Mouse (Mus musculus) neural tube, embryonic 13.5 days (tissue): ENCODE data around the gene Fam124a. TPM values are rescaled to one million over a fixed set of nuclear protein-coding genes. Genes with fewer than 3 reads are reported as not detected.

Source experiments
- ATAC-seq: fragments of 200-750 bp; cut with Nextera tagmentation; 2 replicates; pipeline ENCODE4 v1.8.0; 2017; ENCODE audit warnings: low read depth, mild to moderate bottlenecking, moderate TSS enrichment, moderate library complexity
- H3K27ac ChIP-seq: fragments of 300-500 bp; sonication (generic); replicated peaks from 2 replicates; pipeline ENCODE4 v1.5.1; 2015; ENCODE audit warnings: moderate library complexity, mild to moderate bottlenecking, inconsistent platforms
- H3K27me3 ChIP-seq: fragments of 300-500 bp; sonication (generic); 2 replicates; pipeline ENCODE4 v1.6.1; 2015; ENCODE audit warnings: mild to moderate bottlenecking, inconsistent platforms
- H3K36me3 ChIP-seq: fragments of 300-500 bp; sonication (generic); 2 replicates; pipeline ENCODE4 v1.6.1; 2015; ENCODE audit warnings: mild to moderate bottlenecking, inconsistent platforms
- H3K4me1 ChIP-seq: fragments of 300-500 bp; sonication (generic); replicated peaks from 2 replicates; pipeline ENCODE4 v1.6.1; 2015; ENCODE audit warnings: inconsistent platforms
- H3K4me2 ChIP-seq: fragments of 300-500 bp; sonication (generic); 2 replicates; pipeline ENCODE4 v1.6.1; 2015; ENCODE audit warnings: inconsistent platforms, mild to moderate bottlenecking, moderate library complexity
- H3K4me3 ChIP-seq: fragments of 300-500 bp; sonication (generic); 2 replicates; pipeline ENCODE4 v1.5.1; 2015; ENCODE audit warnings: mild to moderate bottlenecking, inconsistent platforms
- H3K9ac ChIP-seq: fragments of 300-500 bp; sonication (generic); 2 replicates; pipeline ENCODE4 v1.6.1; 2015; ENCODE audit warnings: moderate library complexity, mild to moderate bottlenecking, inconsistent platforms
- H3K9me3 ChIP-seq: fragments of 300-500 bp; sonication (generic); 2 replicates; pipeline ENCODE4 v1.6.1; 2016; ENCODE audit warnings: inconsistent platforms
- WGBS: fragments of 180-500 bp; shearing (Covaris S2); methylation state at CpG from one replicate; pipeline ENCODE4 v1.1.7; 2015; 5-methylcytosine and 5-hydroxymethylcytosine counted together
- polyA plus RNA-seq: library from polyadenylated mRNA; unstranded; fragments of >200 nt; fragmentation: Nextera tagmentation; extraction: Ambion mirVana; gene quantifications from 2 replicates; pipeline ENCODE4 v1.2.1, GENCODE M21; 2015

Gene Fam124a
- polyA plus RNA-seq, 1 experiment from 2014 or later, result 35.1 TPM

DNA sequence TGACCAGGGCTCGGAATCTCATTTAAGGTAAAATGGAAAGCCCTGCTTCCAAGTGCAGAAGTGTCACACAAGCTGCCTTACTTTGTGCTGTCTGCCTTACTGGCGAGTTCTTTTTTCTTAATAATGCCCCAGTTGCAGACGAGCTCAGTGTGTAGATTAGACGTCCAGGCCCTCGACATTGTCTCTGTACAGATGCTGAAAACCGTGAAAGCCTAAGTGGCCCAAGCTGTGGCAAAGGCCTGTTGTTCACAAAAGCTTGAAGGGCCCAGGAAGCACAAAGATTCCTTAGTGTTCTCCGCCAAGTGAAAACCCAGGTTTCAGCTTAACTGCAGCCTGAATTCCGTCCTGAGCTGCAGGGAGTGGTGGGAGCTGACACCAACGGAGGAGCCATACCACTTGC lies 26.2 kb downstream of the Fam124a start:
- Histone ChIP-seq H3K4me2 (no peak overlapping the region), H3K36me3 (no peaks in the 10 kb centered on the region), H3K9ac (no peak overlapping the region), H3K9me3 (no peaks in the 10 kb centered on the region), H3K27ac (peak overlapping the region; percentile 15), H3K27me3 (no peaks in the 10 kb centered on the region), H3K4me3 (no peak overlapping the region), H3K4me1 (peaks cover 45% of the 10 kb centered on the region)
- WGBS, result 30% methylated on average over 9 of the region's 9 CpGs
- no peak for ATAC-seq

DNA sequence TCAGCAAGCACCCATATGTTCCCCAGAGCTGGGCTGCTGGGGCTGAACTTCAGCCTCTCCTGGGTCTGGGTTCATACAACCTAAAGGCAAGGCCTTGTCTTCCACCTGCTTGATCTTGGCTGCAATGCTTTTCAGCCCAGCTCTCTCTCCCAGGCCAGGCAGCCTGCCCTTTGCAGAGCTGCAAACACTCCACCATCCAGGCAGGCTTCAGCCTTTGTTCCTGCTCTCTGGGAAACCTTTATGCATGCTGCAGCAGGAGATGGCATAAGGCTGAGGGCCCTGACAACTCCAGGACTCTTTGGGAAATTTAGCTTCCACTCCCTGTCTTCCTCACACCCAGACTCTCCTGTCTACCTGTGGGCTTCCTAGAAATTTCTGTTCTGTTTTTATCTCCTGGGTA lies 29.1 kb downstream of the Fam124a start:
- Histone ChIP-seq H3K9ac (no peak overlapping the region), H3K9me3 (no peaks in the 10 kb centered on the region), H3K4me3 (no peak overlapping the region), H3K4me2 (no peak overlapping the region), H3K36me3 (peaks cover 11% of the 10 kb centered on the region), H3K4me1 (peaks cover 45% of the 10 kb centered on the region), H3K27ac (peak overlapping the region; percentile 72), H3K27me3 (no peaks in the 10 kb centered on the region)
- ATAC-seq, result peak; percentile 30; the same call in 1 of the 2 replicates

DNA sequence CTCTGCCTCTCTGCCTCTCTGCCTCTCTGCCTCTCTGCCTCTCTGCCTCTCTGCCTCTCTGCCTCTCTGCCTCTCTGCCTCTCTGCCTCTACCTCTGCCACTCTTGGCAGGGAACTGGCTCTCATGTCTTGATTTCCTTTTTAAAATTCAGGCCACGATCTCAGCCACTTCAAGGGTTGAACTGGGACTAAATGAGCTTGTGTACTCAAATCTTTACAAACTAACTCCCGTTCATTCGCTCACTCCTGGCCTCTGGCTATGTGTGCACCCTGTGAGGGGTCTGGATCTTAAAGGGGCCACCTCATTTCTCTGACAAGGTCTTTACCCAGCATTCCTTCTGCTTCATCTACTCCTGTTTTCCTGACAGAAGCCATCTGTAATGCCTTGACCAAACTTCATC lies 29.8 kb downstream of the Fam124a start:
- WGBS, result 25% methylated on average over 3 of the region's 3 CpGs
- Histone ChIP-seq H3K36me3 (peaks cover 11% of the 10 kb centered on the region), H3K27ac (peak overlapping the region; percentile 72), H3K9me3 (no peaks in the 10 kb centered on the region), H3K4me2 (no peak overlapping the region), H3K4me1 (peaks cover 45% of the 10 kb centered on the region), H3K27me3 (no peaks in the 10 kb centered on the region), H3K9ac (no peak overlapping the region), H3K4me3 (no peak overlapping the region)
- peak; percentile 79; the same call in 1 of the 2 replicates for ATAC-seq

DNA sequence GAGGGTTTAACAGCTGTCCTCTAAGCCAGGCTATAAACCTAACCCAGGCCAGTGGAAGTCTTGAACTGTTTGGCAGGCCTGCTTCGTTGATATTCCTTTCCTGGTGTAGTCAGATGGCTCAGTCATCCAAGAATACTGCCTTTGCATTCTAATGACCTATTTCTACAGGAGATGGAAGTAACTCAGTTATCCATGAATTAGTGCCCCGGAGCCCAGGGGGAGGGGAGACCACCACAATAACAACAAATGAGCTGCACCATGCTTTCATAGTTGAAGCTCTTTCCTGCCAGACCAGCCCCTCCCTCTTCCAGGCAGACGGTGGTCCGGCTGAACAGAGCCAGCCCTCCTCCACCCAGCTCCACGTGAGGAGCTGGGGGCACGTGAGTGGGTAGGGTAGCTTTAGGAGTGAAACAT lies 44.6 kb downstream of the Fam124a start:
- WGBS, result 31% methylated on average over 6 of the region's 6 CpGs
- Histone ChIP-seq H3K4me2 (no peak overlapping the region), H3K27ac (peak overlapping the region; percentile 34), H3K9ac (no peak overlapping the region), H3K9me3 (no peaks in the 10 kb centered on the region), H3K27me3 (no peaks in the 10 kb centered on the region), H3K36me3 (peaks cover 4% of the 10 kb centered on the region; the same call in 1 of the 2 replicates), H3K4me1 (peaks cover 31% of the 10 kb centered on the region), H3K4me3 (no peak overlapping the region)
- ATAC-seq, result peak; percentile 80

DNA sequence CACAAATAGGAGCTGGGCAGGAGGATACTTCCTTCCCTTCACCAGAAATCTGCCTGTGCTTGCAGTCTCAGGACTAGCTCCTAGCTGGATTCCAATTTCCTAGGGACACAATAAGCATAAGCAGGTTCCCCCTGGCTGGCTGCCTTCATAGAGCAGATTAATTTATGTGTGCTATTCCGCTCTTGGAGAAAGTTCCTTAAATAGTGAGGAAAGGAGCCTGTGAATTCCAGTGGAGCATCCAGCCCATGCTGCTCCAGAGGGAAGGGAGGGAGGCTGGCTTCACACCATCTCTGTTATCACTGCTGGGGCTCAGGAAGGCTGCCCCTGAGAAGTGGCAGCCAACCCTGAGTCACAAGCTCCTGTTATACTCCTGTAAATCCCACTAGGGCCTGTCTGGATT lies 46.7 kb downstream of the Fam124a start:
- 35% methylated on average over 1 of the region's 1 CpGs for WGBS
- no peaks in the 10 kb centered on the region for H3K9me3 ChIP-seq
- peaks cover 8% of the 10 kb centered on the region for H3K36me3 ChIP-seq
- H3K4me2 ChIP-seq, result no peak overlapping the region
- H3K4me3 ChIP-seq, result no peak overlapping the region
- H3K27ac ChIP-seq, result peak overlapping the region; percentile 62
- H3K27me3 ChIP-seq, result no peaks in the 10 kb centered on the region
- 0 out of 2 replicates have a peak overlapping the region, but pooled peaks have one; percentile 5 for H3K9ac ChIP-seq
- ATAC-seq, result no peak
- H3K4me1 ChIP-seq, result peaks cover 31% of the 10 kb centered on the region

DNA sequence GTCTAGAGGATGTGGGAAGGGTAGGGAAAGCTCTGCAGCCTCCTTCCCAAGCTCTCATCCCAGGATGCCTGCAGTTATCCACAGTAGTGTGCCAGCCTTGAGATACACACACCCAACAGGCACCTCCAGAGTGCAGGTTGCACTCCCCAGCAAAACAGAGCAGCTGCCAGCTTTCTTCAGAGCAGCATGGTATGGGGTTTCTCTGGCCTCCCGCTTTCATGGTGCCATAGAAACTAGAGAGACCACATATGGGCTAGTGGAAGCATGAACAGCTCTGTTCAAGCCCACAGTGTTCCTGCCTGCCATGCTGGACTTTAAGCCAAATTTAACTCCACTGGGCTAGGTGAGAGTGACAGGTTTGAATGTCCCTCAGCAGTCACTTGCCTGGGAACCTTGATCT lies 47.3 kb downstream of the Fam124a start:
- no peak overlapping the region for H3K4me3 ChIP-seq
- ATAC-seq, result no peak
- WGBS, result 79% methylated on average over 1 of the region's 1 CpGs
- no peaks in the 10 kb centered on the region for H3K27me3 ChIP-seq
- peaks cover 8% of the 10 kb centered on the region for H3K36me3 ChIP-seq
- H3K9ac ChIP-seq, result no peak overlapping the region
- no peak overlapping the region for H3K4me2 ChIP-seq
- peak overlapping the region; percentile 62 for H3K27ac ChIP-seq
- peaks cover 33% of the 10 kb centered on the region for H3K4me1 ChIP-seq
- H3K9me3 ChIP-seq, result no peaks in the 10 kb centered on the region

DNA sequence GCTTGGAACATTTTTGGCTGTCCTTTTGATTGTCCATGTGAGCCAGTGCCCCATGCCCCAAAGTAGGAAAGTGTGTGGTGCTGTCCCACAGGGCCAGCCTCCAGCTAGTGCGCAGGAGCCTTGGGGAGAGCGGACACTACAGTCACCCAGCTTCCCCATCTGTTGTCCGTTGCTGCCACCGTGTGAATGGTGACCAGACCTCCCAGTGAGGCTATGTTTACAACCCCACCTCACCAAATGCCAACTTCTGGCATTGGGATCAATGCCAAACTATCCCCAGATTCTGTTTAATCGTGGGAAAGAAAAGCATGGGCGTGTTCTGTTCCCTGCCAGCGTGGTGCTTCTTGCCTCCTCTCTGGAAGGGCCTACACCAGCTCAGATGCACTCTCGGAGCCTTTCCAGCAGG lies 52.3 kb downstream of the Fam124a start:
- no peak overlapping the region for H3K9ac ChIP-seq
- H3K27me3 ChIP-seq, result no peaks in the 10 kb centered on the region
- no peak overlapping the region for H3K4me2 ChIP-seq
- ATAC-seq, result peak; percentile 58; the same call in 1 of the 2 replicates
- no peak overlapping the region for H3K27ac ChIP-seq
- H3K36me3 ChIP-seq, result peaks cover 8% of the 10 kb centered on the region
- H3K4me1 ChIP-seq, result peaks cover 6% of the 10 kb centered on the region; the same call in 1 of the 2 replicates
- WGBS, result 59% methylated on average over 8 of the region's 8 CpGs
- no peak overlapping the region for H3K4me3 ChIP-seq
- H3K9me3 ChIP-seq, result no peaks in the 10 kb centered on the region

DNA sequence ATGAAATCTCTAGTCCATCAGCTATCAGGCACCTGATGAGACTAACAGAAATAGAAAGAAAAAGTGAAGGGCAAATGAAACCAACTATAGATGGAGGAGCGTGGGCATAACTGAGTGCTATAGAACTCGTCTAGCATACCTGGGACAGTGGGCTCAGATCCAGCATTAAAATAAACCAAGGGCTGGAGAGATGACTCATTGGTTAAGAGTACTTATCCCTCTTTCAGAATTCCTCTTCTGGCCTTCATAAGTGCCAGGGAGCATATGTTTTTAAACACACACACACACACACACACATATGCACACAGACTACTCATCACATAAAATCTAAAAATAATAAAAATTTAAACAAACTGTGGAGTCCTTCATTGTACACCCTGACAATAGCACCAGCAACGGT lies 54.4 kb downstream of the Fam124a start:
- no peaks in the 10 kb centered on the region for H3K27me3 ChIP-seq
- no peaks in the 10 kb centered on the region for H3K9me3 ChIP-seq
- peaks cover 8% of the 10 kb centered on the region for H3K36me3 ChIP-seq
- WGBS, result 81% methylated on average over 3 of the region's 3 CpGs
- no peak for ATAC-seq
- no peak overlapping the region for H3K4me3 ChIP-seq
- H3K9ac ChIP-seq, result no peak overlapping the region
- no peak overlapping the region for H3K27ac ChIP-seq
- H3K4me1 ChIP-seq, result 0 out of 2 replicates have a peak, but pooled peaks cover 2% of the 10 kb centered on the region
- no peak overlapping the region for H3K4me2 ChIP-seq

DNA sequence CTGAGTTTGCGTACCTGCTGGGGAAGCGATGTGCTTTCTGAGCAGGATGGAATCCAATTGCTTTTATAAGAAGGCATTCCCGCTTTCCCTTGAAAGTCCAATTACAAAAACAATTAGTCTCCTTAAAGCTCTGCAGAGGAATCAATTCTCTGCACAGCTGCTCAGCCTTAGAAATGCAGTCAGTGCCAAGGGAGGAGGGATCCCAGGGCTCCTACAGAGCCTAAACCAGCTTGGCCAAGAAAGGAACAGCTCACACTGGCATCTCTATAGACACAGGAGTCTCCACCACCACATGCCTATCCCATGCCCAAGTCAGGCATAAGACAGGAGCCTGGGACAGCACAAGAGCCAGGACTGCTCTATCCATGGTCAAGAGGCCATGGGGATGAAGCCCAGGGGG lies 66.9 kb downstream of the Fam124a start:
- ATAC-seq, result 0 out of 2 replicates have a peak, but pooled peaks have one; percentile 53
- WGBS, result 44% methylated on average over 3 of the region's 3 CpGs
- no peaks in the 10 kb centered on the region for H3K27me3 ChIP-seq
- no peaks in the 10 kb centered on the region for H3K9me3 ChIP-seq
- peak overlapping the region; percentile 73 for H3K27ac ChIP-seq
- H3K4me1 ChIP-seq, result peaks cover 5% of the 10 kb centered on the region; the same call in 1 of the 2 replicates
- no peak overlapping the region for H3K4me2 ChIP-seq
- no peak overlapping the region for H3K4me3 ChIP-seq
- no peak overlapping the region for H3K9ac ChIP-seq
- no peaks in the 10 kb centered on the region for H3K36me3 ChIP-seq

DNA sequence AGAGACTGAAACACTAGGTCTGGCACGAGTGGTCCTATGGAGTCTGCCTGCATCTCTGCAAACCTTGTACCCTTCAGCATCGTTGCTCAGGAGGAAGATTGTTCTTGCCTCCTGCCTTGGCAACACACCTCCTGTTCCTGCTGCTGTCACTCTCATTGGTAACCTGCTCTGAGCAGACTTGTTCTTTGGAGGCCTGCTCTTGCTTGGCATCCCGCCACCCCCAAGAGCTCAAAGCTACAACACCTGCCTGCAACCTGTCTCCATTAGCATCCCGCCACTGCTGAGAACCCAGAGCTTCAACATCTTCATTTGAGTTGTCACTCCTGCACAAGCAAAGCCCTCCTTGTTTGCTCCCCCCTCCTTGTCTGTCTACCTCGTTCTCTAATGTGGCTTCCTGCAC lies 72.4 kb downstream of the Fam124a start:
- H3K4me3 ChIP-seq, result no peak overlapping the region
- peaks cover 14% of the 10 kb centered on the region; the same call in 1 of the 2 replicates for H3K9me3 ChIP-seq
- H3K36me3 ChIP-seq, result no peaks in the 10 kb centered on the region
- no peak overlapping the region for H3K4me2 ChIP-seq
- H3K9ac ChIP-seq, result no peak overlapping the region
- WGBS, result 92% methylated on average over 5 of the region's 5 CpGs
- no peaks in the 10 kb centered on the region for H3K4me1 ChIP-seq
- no peak for ATAC-seq
- no peaks in the 10 kb centered on the region for H3K27me3 ChIP-seq
- no peak overlapping the region for H3K27ac ChIP-seq

DNA sequence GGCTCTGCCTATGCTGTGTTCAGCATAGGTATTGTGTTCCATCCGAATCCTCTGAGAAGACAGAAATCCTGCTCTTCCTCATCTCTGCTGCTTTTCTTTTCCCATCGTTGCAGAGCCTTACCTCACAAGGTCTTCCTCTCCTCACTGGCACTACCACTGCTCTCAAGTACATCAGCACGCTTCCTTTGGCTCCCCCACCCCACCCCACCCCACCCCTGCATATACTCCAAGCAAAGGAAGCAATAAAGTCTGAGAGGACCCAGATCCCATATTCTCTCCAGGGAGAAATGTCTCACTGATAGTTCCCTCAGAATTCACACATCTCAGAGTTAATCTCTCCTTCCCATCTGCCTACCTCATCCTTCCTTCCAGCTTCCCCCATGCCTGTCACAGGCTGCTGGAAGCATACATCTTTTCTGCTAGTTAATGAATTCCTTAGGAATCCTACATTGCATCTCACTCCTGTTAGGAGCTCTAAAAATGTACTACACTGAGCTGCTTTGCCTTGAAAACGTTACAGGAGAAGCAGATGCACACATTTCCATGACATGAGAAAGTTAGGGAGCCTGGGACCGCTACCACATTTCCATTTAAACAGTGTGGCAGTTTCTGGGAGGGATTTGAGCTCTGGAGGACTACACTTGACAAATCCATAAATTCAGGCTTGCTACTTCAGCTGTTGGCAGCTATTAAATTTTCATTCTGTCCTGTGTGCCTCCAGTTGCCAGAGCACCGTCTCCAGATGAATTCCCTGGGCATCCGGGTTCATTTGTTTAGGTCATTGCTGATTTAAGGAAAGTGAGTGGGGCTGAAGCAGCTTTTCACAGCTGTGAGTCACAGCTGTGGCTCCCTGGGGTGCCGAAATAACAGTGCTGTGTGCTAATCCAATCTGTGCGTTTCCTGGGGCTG lies 82.2 kb downstream of the Fam124a start:
- Histone ChIP-seq H3K4me2 (peak overlapping the region; percentile 17), H3K27ac (peak overlapping the region; percentile 81), H3K27me3 (no peaks in the 10 kb centered on the region), H3K36me3 (no peaks in the 10 kb centered on the region), H3K9me3 (no peaks in the 10 kb centered on the region), H3K4me1 (peaks cover 25% of the 10 kb centered on the region), H3K4me3 (no peak overlapping the region), H3K9ac (0 out of 2 replicates have a peak overlapping the region, but pooled peaks have one; percentile 6)
- 13% methylated on average over 9 of the region's 9 CpGs for WGBS
- peak; percentile 87 for ATAC-seq

DNA sequence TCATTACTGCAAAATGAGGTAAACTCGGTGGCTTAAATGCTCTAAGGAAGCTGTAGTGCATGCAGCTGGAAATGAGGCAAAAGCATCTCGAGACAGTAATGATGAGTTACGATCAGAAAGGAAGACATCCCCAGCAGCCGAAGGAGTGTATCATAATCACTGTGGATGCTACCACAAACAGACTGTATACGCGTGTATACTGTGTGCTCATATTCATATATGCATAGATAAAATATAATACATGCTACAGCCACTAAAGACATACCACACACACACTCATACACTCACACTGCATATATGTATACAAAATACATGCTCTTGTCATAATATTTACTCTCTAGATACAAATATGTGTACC lies 82.8 kb downstream of the Fam124a start:
- H3K4me3 ChIP-seq, result no peak overlapping the region
- WGBS, result 22% methylated on average over 6 of the region's 6 CpGs
- peaks cover 25% of the 10 kb centered on the region for H3K4me1 ChIP-seq
- H3K36me3 ChIP-seq, result no peaks in the 10 kb centered on the region
- 0 out of 2 replicates have a peak overlapping the region, but pooled peaks have one; percentile 6 for H3K9ac ChIP-seq
- peak; percentile 79 for ATAC-seq
- H3K27ac ChIP-seq, result peak overlapping the region; percentile 81
- H3K9me3 ChIP-seq, result no peaks in the 10 kb centered on the region
- H3K27me3 ChIP-seq, result no peaks in the 10 kb centered on the region
- H3K4me2 ChIP-seq, result peak overlapping the region; percentile 17
